10 mouse cellular contexts compared by ENCODE assay signal in genomic region chr6:115959151-115959691, GRCm38 (mm10). TPM values are rescaled to one million over a fixed set of nuclear protein-coding genes. Genes with fewer than 3 reads are reported as not detected.
DNase-seq lines count a peak whose midpoint lies in the region; ATAC-seq and TF ChIP-seq lines count a peak whose summit lies in the region.
"Had no signal": no experiment of that assay in that cellular context is flagged by ENCODE, and none has a peak within 500 bp of the region (broad histone marks: within the 10 kb centered on the region; RNA-seq: fewer than 3 reads in every experiment).

No protein-coding gene starts in this region.

- no peak overlapping the region for H3K4me2 ChIP-seq in heart, embryonic 11.5 days
- H3K4me2 ChIP-seq in hindbrain, embryonic 16.5 days (ENCODE audit: low read length), result no peak overlapping the region

- ATAC-seq in heart, embryonic 11.5 days (replicated peaks; ENCODE audit: insufficient number of reproducible peaks, low FRiP score, low TSS enrichment), result 0 out of 2 replicates have a peak, but pooled peaks have one; percentile 9
- ATAC-seq in hindbrain, embryonic 16.5 days, result no peak

- H3K9me3 ChIP-seq in heart, embryonic 11.5 days (replicated peaks; ENCODE audit: control insufficient read depth, low read length), result no peaks in the 10 kb centered on the region
- H3K9me3 ChIP-seq in hindbrain, embryonic 16.5 days (ENCODE audit: control insufficient read depth, low read length), result no peaks in the 10 kb centered on the region

- no peaks in the 10 kb centered on the region for H3K27me3 ChIP-seq in heart, embryonic 11.5 days (ENCODE audit: control insufficient read depth, insufficient read depth, low read length)
- no peaks in the 10 kb centered on the region for H3K27me3 ChIP-seq in hindbrain, embryonic 16.5 days (replicated peaks; ENCODE audit: control insufficient read depth, insufficient read depth, low read length)

- H3K4me3 ChIP-seq in heart, embryonic 11.5 days (ENCODE audit: low read depth, low read length), result no peak overlapping the region
- H3K4me3 ChIP-seq in lung, adult 2 months (replicated peaks; ENCODE audit: extremely low read depth, low read depth, low read length), result no peak overlapping the region
- no peak overlapping the region for H3K4me3 ChIP-seq in hindbrain, embryonic 16.5 days (ENCODE audit: low read length)

- TF ChIP-seq CTCF in lung, adult 2 months (IDR thresholded peaks at IDR 0.05; ENCODE audit: insufficient read depth, low read length), result no peak

- peak; percentile 82 to 92 for DNase-seq in adrenal gland, adult (ENCODE audit: inconsistent age in 2 of 2, low spot score in 1 of 2)
- peak; percentile 63 for DNase-seq in cerebellum, adult 8-10 months
- DNase-seq in lung, adult 2 months, result peak; percentile 72
- peak; percentile 67 to 81 for DNase-seq in urinary bladder, postnatal 4 days (ENCODE audit: low spot score in 2 of 2)
- DNase-seq in thymus, postnatal 25 days, result no peak
- no peak for DNase-seq in layer of hippocampus, postnatal 36 days

- WGBS in heart, embryonic 11.5 days (ENCODE audit: insufficient replicate concordance), result 77% methylated on average over 7 of the region's 7 CpGs
- 26% methylated on average over 7 of the region's 7 CpGs for WGBS in lung, adult 2 months
- 75% methylated on average over 7 of the region's 7 CpGs for WGBS in hindbrain, embryonic 16.5 days

- TF ChIP-seq POLR2A in lung, adult 2 months (IDR thresholded peaks at IDR 0.05; ENCODE audit: borderline replicate concordance, extremely low read depth, low read depth, low read length), result no peak

- no peak overlapping the region for H3K27ac ChIP-seq in heart, embryonic 11.5 days (ENCODE audit: low read depth, low read length)
- no peak overlapping the region for H3K27ac ChIP-seq in hindbrain, embryonic 16.5 days (ENCODE audit: low read depth, low read length)

- H3K36me3 ChIP-seq in heart, embryonic 11.5 days (ENCODE audit: control insufficient read depth, insufficient read depth, low read length), result peaks cover 3% of the 10 kb centered on the region; the same call in 1 of the 2 replicates
- no peaks in the 10 kb centered on the region for H3K36me3 ChIP-seq in hindbrain, embryonic 16.5 days (ENCODE audit: control insufficient read depth, insufficient read depth, low read length)

- H3K4me1 ChIP-seq in heart, embryonic 11.5 days (ENCODE audit: control insufficient read depth, insufficient read depth, low read length), result peaks cover 23% of the 10 kb centered on the region
- H3K4me1 ChIP-seq in lung, adult 2 months (ENCODE audit: control insufficient read depth, insufficient read depth, low read length), result peaks cover 27% of the 10 kb centered on the region
- H3K4me1 ChIP-seq in hindbrain, embryonic 16.5 days (ENCODE audit: control insufficient read depth, insufficient read depth, low read depth, low read length), result peaks cover 13% of the 10 kb centered on the region

- no peak overlapping the region for H3K9ac ChIP-seq in heart, embryonic 11.5 days (ENCODE audit: low read depth, low read length)
- no peak overlapping the region for H3K9ac ChIP-seq in hindbrain, embryonic 16.5 days (ENCODE audit: low read depth, low read length)

RNA-seq across cellular contexts. Expression of gene H1foo, which starts 14.5 kb away (rescaled TPM):
- not detected in 2 replicates for polyA plus RNA-seq in heart, embryonic 11.5 days (2014; fragmentation: Nextera tagmentation; extraction: Ambion mirVana)
- polyA plus RNA-seq in lung, adult 2 months (2012; rRNA removed), result not detected in 2 replicates
- not detected for total RNA-seq in layer of hippocampus, postnatal 36 days (2021)
- polyA plus RNA-seq in hindbrain, embryonic 16.5 days (2015; fragmentation: Nextera tagmentation; extraction: Ambion mirVana), result not detected in 2 replicates
- total RNA-seq: adrenal gland, adult 18-20 months; layer of hippocampus, postnatal 14 days had no signal

RNA-seq across cellular contexts. Expression of gene Rho, which starts 27.7 kb away (rescaled TPM):
- polyA plus RNA-seq in heart, embryonic 11.5 days (2014; fragmentation: Nextera tagmentation; extraction: Ambion mirVana), result 0.04 and 0.16 TPM in 2 replicates
- 1.0 and 1.3 TPM in 2 replicates for polyA plus RNA-seq in lung, adult 2 months (2012; rRNA removed)
- under 1 TPM; 0.52 to 0.83 TPM for total RNA-seq in layer of hippocampus, postnatal 36 days (2021)
- polyA plus RNA-seq in hindbrain, embryonic 16.5 days (2015; fragmentation: Nextera tagmentation; extraction: Ambion mirVana), result 0.35 and 0.50 TPM in 2 replicates

RNA-seq across cellular contexts. Expression of gene Plxnd1, which starts 35.6 kb away (rescaled TPM):
- polyA plus RNA-seq in heart, embryonic 11.5 days (2014; fragmentation: Nextera tagmentation; extraction: Ambion mirVana), result 56.1 and 60.0 TPM in 2 replicates
- 146 and 185 TPM in 2 replicates for polyA plus RNA-seq in lung, adult 2 months (2012; rRNA removed)
- 10 to 100 TPM; 19.6 to 22.9 TPM for total RNA-seq in layer of hippocampus, postnatal 36 days (2021)
- 8.5 and 10.5 TPM in 2 replicates for polyA plus RNA-seq in hindbrain, embryonic 16.5 days (2015; fragmentation: Nextera tagmentation; extraction: Ambion mirVana)

Comparison
In these comparisons a context has a peak if more than half of its experiments do, and no peak if none do; other contexts are left out.
1. DNase-seq: peak in adrenal gland, adult (2 of 2), cerebellum, adult 8-10 months (single experiment), lung, adult 2 months (single experiment) and urinary bladder, postnatal 4 days (2 of 2); none in thymus, postnatal 25 days (single experiment) and layer of hippocampus, postnatal 36 days (0 of 2).